Mouse (Mus musculus): Measurements from ENCODE around the gene Hoxd12.

The Hoxd12 gene

DNA sequence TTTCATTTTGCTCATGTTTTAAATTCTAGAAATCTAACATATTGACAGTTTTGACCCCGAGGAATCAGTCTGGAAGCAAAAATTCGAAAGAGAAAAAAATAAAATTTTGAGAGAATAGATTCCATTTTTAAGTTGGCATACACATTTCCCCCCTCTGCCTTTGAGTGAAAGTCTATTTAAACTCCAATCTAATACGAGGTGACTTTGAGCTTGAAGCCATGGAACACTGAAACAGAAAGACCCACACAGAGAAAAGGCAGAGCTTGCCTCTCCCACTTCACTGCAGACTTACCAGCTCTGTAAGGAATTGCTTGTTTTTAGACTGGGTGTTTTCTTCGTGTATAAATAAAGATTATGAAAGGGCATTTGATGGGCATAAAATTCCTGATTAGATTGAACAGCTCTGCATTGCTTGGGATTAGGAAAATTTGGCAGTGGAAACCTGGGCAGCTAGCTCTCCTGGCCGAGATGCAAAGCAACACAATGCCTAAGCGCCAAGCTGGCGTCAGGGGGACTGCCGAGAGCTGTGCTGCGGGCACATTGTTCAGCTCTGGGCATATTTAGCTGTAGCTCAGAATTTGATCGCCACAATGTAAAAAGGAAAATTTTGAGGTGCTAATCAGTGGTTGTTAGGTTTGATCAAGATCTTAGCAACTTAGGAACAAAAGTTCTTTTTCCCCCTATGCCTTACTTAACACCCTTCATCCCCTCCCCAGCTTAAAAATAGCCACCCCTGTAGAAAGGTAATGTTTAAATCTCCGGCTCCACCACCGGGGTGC, 14.2 kb downstream of the Hoxd12 start:
- peaks cover 90% of the 10 kb centered on the region for H3K27me3 ChIP-seq (ENCODE audit: insufficient read depth, low read length)
- no peaks in the 10 kb centered on the region for H3K9me3 ChIP-seq (ENCODE audit: low read length)
- TF ChIP-seq CTCF (conservative IDR thresholded peaks at IDR 0.05; ENCODE audit: low read length) (no peak), POU5F1 (IDR thresholded peaks at IDR 0.05; ENCODE audit: borderline replicate concordance, low read length) (no peak)
- H3K36me3 ChIP-seq (ENCODE audit: insufficient read depth, low read length), result no peaks in the 10 kb centered on the region
- H3K4me1 ChIP-seq (replicated peaks; ENCODE audit: low read depth, low read length), result peaks cover 62% of the 10 kb centered on the region
- H3K4me3 ChIP-seq (replicated peaks; ENCODE audit: low read length), result no peak overlapping the region

DNA sequence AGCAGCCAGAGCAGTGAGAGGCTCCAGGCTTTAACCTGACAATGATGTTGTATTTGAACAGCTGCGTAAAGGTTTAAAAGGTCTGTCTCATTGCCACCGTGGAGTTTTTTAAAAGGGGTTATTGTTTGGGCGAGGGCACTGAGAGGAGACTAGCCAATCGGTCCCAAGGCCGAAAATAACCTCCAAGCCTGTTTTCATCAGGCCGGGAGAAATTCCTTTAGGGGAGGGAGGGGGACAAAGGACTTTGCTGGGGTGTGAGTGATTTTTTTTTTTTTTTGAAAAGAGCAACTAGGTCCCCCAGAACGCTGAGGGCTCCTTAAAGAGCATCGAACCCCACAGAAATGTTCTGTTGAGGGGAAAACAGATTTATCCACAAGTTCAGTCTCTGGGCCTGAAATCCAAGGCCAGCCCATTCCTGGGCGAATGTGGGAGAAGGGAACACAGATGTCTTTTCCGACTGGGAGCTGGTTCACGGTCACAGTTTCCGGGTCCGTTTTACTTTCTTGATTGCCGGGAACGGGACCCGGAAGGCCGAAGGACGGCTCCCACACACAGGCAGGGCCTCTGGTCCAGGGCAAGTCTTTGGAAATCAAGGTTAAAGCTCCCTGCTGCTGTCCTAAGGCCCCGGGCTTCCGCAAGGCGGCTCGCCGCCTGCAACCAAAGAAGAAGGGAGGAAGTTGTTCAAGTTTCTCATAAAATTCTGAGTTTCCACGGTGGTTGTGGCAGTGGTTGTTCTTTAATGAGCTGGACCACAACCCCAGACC, 14.9 kb downstream of the Hoxd12 start:
- no peak for TF ChIP-seq POU5F1 (IDR thresholded peaks at IDR 0.05; ENCODE audit: borderline replicate concordance, low read length)
- TF ChIP-seq NANOG (IDR thresholded peaks at IDR 0.05; ENCODE audit: borderline replicate concordance, low read length), result no peak
- no peak for TF ChIP-seq CTCF (conservative IDR thresholded peaks at IDR 0.05; ENCODE audit: low read length)
- Histone ChIP-seq H3K27me3 (ENCODE audit: insufficient read depth, low read length) (peaks cover 90% of the 10 kb centered on the region), H3K36me3 (ENCODE audit: insufficient read depth, low read length) (no peaks in the 10 kb centered on the region), H3K4me3 (replicated peaks; ENCODE audit: low read length) (no peak overlapping the region), H3K4me1 (replicated peaks; ENCODE audit: low read depth, low read length) (peaks cover 58% of the 10 kb centered on the region), H3K9me3 (ENCODE audit: low read length) (no peaks in the 10 kb centered on the region)

DNA sequence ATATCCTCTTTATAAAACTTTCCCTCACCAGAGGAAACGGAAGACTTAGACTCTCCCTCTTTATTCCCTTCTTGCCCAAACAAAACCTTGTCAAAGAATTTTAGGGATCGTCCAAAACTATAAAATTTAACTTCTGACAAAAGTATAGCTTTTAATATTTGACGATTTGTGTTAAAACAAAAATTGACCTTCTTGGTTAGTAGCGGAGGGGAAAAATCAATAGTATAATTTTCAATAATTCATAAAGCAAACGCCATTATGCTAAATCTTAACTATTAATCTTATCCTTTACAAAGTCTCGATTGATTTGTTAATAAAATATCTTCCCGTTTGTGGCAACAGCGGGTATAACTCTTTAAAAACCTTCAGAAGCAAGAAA, 15.5 kb downstream of the Hoxd12 start:
- H3K4me1 ChIP-seq (replicated peaks; ENCODE audit: low read depth, low read length), result peaks cover 58% of the 10 kb centered on the region
- no peaks in the 10 kb centered on the region for H3K36me3 ChIP-seq (ENCODE audit: insufficient read depth, low read length)
- H3K9me3 ChIP-seq (ENCODE audit: low read length), result no peaks in the 10 kb centered on the region
- TF ChIP-seq CTCF (conservative IDR thresholded peaks at IDR 0.05; ENCODE audit: low read length) (no peak), NANOG (IDR thresholded peaks at IDR 0.05; ENCODE audit: borderline replicate concordance, low read length) (no peak), POU5F1 (IDR thresholded peaks at IDR 0.05; ENCODE audit: borderline replicate concordance, low read length) (no peak)
- peaks cover 90% of the 10 kb centered on the region for H3K27me3 ChIP-seq (ENCODE audit: insufficient read depth, low read length)
- H3K4me3 ChIP-seq (replicated peaks; ENCODE audit: low read length), result no peak overlapping the region

DNA sequence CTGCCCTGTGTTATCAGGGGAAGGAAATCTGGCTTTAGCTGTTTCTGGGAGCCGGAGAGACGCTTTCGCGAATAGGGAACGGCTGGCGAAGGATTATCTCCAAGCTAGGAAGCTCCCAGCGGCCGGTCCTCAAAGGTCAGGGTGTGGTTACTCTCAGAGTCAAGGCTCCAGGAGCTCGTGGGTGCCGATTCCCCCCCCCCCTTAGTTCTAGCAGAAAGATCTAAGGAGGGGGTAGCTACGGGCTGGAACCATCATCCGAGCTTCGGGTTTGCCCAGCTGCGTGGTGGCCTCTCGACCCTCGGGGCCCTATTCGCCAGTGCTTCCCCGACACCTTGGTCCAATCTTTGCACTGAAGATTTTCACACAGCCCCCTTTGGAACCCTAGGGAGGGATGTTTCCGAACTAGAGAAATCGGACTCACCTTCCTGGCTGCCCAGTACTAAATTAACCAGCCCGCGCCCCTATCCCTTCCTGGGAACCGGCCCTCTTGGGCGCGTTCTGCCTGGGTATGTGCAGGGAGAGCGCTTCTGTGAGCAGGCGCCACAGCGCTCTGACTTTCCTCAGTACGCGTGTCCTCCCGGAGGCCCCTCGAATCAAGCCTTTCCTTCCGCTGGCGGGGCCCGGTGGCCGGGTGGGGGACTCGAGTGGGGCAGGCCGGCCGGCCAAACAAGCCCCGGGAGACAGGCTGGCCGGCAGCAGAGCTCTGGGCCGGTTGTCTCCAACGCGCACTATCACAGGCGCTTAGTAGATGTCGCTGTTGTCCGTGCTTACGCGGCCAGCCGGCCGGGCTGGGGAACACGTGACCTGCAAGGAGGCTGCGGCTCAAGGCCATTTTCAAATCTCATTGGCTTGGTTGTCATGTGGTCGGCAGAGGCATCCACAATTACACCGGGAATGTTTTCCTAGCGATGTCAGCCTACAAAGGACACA, 16.5 kb downstream of the Hoxd12 start, which contains the start of gene Hoxd10:
TSS of gene Hoxd10 (plus strand) at position 903 of the 930 bp plus-strand sequence.
- H3K36me3 ChIP-seq (ENCODE audit: insufficient read depth, low read length), result no peaks in the 10 kb centered on the region
- H3K4me3 ChIP-seq (replicated peaks; ENCODE audit: low read length), result peak within 1 kb of the TSS; percentile 69
- H3K27me3 ChIP-seq (ENCODE audit: insufficient read depth, low read length), result peaks cover 96% of the 10 kb centered on the region
- TF ChIP-seq NANOG (IDR thresholded peaks at IDR 0.05; ENCODE audit: borderline replicate concordance, low read length), result no peak
- no peak for TF ChIP-seq CTCF (conservative IDR thresholded peaks at IDR 0.05; ENCODE audit: low read length)
- no peak for TF ChIP-seq POU5F1 (IDR thresholded peaks at IDR 0.05; ENCODE audit: borderline replicate concordance, low read length)
- H3K9me3 ChIP-seq (ENCODE audit: low read length), result no peaks in the 10 kb centered on the region
- peaks cover 58% of the 10 kb centered on the region for H3K4me1 ChIP-seq (replicated peaks; ENCODE audit: low read depth, low read length)

DNA sequence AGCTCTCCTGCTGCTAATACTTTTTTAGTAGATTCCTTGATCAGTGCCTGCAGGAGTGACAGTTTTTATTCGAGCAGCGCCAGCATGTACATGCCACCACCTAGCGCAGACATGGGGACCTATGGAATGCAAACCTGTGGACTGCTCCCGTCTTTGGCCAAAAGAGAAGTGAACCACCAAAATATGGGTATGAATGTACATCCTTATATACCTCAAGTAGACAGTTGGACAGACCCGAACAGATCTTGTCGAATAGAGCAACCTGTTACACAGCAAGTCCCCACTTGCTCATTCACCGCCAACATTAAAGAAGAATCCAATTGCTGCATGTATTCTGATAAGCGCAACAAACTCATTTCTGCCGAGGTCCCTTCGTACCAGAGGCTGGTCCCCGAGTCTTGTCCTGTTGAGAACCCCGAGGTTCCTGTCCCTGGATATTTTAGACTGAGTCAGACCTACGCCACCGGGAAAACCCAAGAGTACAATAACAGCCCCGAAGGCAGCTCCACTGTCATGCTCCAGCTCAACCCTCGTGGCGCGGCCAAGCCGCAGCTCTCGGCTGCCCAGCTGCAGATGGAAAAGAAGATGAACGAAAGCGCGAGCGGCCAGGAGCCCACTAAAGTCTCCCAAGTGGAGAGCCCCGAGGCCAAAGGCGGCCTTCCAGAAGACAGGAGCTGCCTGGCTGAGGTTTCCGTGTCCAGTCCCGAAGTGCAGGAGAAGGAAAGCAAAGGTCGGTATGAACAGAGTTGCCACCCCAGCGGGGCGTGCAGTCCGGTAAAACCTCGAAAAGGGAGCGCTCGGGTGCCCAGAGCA, 17.4 kb downstream of the Hoxd12 start:
- TF ChIP-seq NANOG (IDR thresholded peaks at IDR 0.05; ENCODE audit: borderline replicate concordance, low read length) (no peak), CTCF (conservative IDR thresholded peaks at IDR 0.05; ENCODE audit: low read length) (no peak), POU5F1 (IDR thresholded peaks at IDR 0.05; ENCODE audit: borderline replicate concordance, low read length) (no peak)
- no peaks in the 10 kb centered on the region for H3K36me3 ChIP-seq (ENCODE audit: insufficient read depth, low read length)

DNA sequence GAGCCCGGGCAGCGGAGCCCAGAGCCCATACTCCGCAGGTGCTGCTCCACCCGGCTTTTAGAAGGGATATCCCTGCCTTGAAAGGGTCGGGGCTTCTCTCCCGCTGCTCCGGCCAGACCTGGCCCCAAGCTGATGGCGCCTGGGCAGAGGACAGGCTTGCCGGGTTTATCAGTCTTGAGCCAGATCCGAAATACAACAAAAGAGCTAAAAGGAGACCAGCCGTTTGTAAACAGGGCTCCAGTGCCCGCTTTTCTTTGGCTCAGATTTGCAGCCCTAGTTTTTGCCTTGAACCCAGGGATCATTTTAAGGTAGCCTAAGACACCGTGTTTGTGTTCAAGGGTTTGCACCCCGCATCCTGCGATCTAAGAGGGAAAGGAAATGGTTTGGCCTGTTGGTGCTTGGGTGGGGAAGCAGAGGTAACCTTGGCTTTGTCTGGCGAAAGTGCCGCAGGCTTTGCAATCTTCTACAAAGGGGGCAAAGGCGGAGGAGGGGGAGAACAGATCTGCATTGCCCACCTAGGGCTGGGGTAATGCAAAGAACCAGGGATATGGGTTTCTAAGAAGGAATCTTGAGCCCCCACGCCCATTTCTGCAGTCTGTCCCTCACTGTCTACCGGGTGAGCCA, 18.1 kb downstream of the Hoxd12 start:
- Histone ChIP-seq H3K4me3 (replicated peaks; ENCODE audit: low read length) (peak overlapping the region; percentile 2), H3K9me3 (ENCODE audit: low read length) (no peaks in the 10 kb centered on the region), H3K36me3 (ENCODE audit: insufficient read depth, low read length) (no peaks in the 10 kb centered on the region), H3K4me1 (replicated peaks; ENCODE audit: low read depth, low read length) (peaks cover 46% of the 10 kb centered on the region), H3K27me3 (ENCODE audit: insufficient read depth, low read length) (peaks cover 96% of the 10 kb centered on the region)
- TF ChIP-seq NANOG (IDR thresholded peaks at IDR 0.05; ENCODE audit: borderline replicate concordance, low read length), result no peak
- TF ChIP-seq CTCF (conservative IDR thresholded peaks at IDR 0.05; ENCODE audit: low read length), result no peak
- TF ChIP-seq POU5F1 (IDR thresholded peaks at IDR 0.05; ENCODE audit: borderline replicate concordance, low read length), result no peak

More for the DNA sequence above, 17.4 kb downstream of the Hoxd12 start:
- H3K4me3 ChIP-seq (replicated peaks; ENCODE audit: low read length), result peak overlapping the region; percentile 2
- peaks cover 96% of the 10 kb centered on the region for H3K27me3 ChIP-seq (ENCODE audit: insufficient read depth, low read length)
- H3K9me3 ChIP-seq (ENCODE audit: low read length), result no peaks in the 10 kb centered on the region
- peaks cover 53% of the 10 kb centered on the region for H3K4me1 ChIP-seq (replicated peaks; ENCODE audit: low read depth, low read length)

DNA sequence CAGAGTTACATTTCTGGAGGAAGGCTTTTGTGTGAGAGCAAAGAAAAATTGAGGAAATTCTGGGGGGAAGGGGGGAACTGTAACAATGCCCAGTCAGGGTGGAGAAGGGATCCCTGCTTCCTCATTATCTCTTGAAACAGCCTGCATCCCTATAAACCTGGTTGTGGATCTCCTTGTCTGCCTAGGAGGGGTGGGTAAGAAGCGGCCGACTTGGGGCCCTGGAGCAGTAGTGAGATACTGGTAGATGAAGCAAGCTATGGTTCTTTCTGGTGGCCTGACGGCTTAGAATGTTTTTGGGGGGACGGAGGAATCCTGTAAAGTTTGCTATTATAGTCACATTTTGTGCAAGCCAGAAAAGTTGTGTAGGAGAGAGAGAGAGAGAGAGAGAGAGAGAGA, 18.6 kb downstream of the Hoxd12 start:
- H3K9me3 ChIP-seq (ENCODE audit: low read length), result no peaks in the 10 kb centered on the region
- H3K36me3 ChIP-seq (ENCODE audit: insufficient read depth, low read length), result no peaks in the 10 kb centered on the region
- peaks cover 96% of the 10 kb centered on the region for H3K27me3 ChIP-seq (ENCODE audit: insufficient read depth, low read length)
- 0 out of 2 replicates have a peak overlapping the region, but pooled peaks have one; percentile 2 for H3K4me3 ChIP-seq (replicated peaks; ENCODE audit: low read length)
- peaks cover 45% of the 10 kb centered on the region for H3K4me1 ChIP-seq (replicated peaks; ENCODE audit: low read depth, low read length)
- TF ChIP-seq POU5F1 (IDR thresholded peaks at IDR 0.05; ENCODE audit: borderline replicate concordance, low read length) (no peak), NANOG (IDR thresholded peaks at IDR 0.05; ENCODE audit: borderline replicate concordance, low read length) (no peak), CTCF (conservative IDR thresholded peaks at IDR 0.05; ENCODE audit: low read length) (no peak)

Measured in E14TG2a.4 (cell line).